Mouse (Mus musculus) hindbrain, embryonic 11.5 days (tissue): ENCODE measurements at regions not wholly inside any gene's neighbourhood (a gene's known extent, or its start where the extent isn't known, plus 50 kb on each side); places are given as distances from the start of the nearest gene placed in this dataset.

Source experiments
- ATAC-seq: fragments of 200-750 bp; cut with Nextera tagmentation; 2 replicates; pipeline ENCODE4 v1.8.0; 2017; ENCODE audit warnings: mild to moderate bottlenecking, moderate TSS enrichment, moderate library complexity; ENCODE audit not compliant: low FRiP score
- DNase-seq: peaks from one replicate; pipeline ENCODE4 v3.0.0-alpha.2; 2015; ENCODE audit warnings: low spot score
- H3K27ac ChIP-seq: fragments of 300-500 bp; sonication (generic); 2 replicates; pipeline ENCODE4 v1.5.1; 2014; ENCODE audit warnings: mild to moderate bottlenecking, low read depth, low read length
- H3K27me3 ChIP-seq: fragments of 300-500 bp; sonication (generic); 2 replicates; pipeline ENCODE4 v1.6.1; 2014; ENCODE audit warnings: mild to moderate bottlenecking, low read length, moderate library complexity, mixed read lengths; ENCODE audit not compliant: control insufficient read depth, insufficient read depth
- H3K36me3 ChIP-seq: fragments of 300-500 bp; sonication (generic); 2 replicates; pipeline ENCODE4 v1.6.1; 2014; ENCODE audit warnings: mild to moderate bottlenecking, low read length, moderate library complexity, mixed read lengths; ENCODE audit not compliant: control insufficient read depth, insufficient read depth
- H3K4me1 ChIP-seq: fragments of 300-500 bp; sonication (generic); replicated peaks from 2 replicates; pipeline ENCODE4 v1.6.1; 2014; ENCODE audit warnings: low read length, mixed read lengths; ENCODE audit not compliant: control insufficient read depth, insufficient read depth
- H3K4me2 ChIP-seq: fragments of 300-500 bp; sonication (generic); replicated peaks from 2 replicates; pipeline ENCODE4 v1.6.1; 2014; ENCODE audit warnings: mild to moderate bottlenecking, low read depth, low read length
- H3K4me3 ChIP-seq: fragments of 300-500 bp; sonication (generic); 2 replicates; pipeline ENCODE4 v1.5.1; 2014; ENCODE audit warnings: low read depth, low read length
- H3K9ac ChIP-seq: fragments of 300-500 bp; sonication (generic); 2 replicates; pipeline ENCODE4 v1.6.1; 2014; ENCODE audit warnings: low read depth, low read length
- H3K9me3 ChIP-seq: fragments of 300-500 bp; sonication (generic); 2 replicates; pipeline ENCODE4 v1.6.1; 2016; ENCODE audit warnings: low read length; ENCODE audit not compliant: control insufficient read depth
- WGBS: fragments of 180-500 bp; shearing (Covaris S2); extraction: QIAGEN DNeasy Blood & Tissue Kit; methylation state at CpG from one replicate; pipeline ENCODE4 v1.1.7; 2014; 5-methylcytosine and 5-hydroxymethylcytosine counted together

- 90% methylated on average over 2 of the region's 2 CpGs for WGBS
- H3K27ac ChIP-seq = no peak overlapping the region
- H3K9me3 ChIP-seq = no peaks in the 10 kb centered on the region
- no peaks in the 10 kb centered on the region for H3K27me3 ChIP-seq
- no peaks in the 10 kb centered on the region for H3K4me1 ChIP-seq
- no peak overlapping the region for H3K4me2 ChIP-seq
- DNase-seq = no peak
- ATAC-seq = no peak
- H3K9ac ChIP-seq = no peak overlapping the region
- H3K36me3 ChIP-seq = no peaks in the 10 kb centered on the region
- H3K4me3 ChIP-seq = no peak overlapping the region
Observed at GRCm38 (mm10) chr13:72131341-72131740, 167.8 kb upstream of the Irx1 start.

- Histone ChIP-seq H3K27me3 (no peaks in the 10 kb centered on the region), H3K36me3 (no peaks in the 10 kb centered on the region), H3K9me3 (no peaks in the 10 kb centered on the region), H3K4me2 (no peak overlapping the region), H3K27ac (no peak overlapping the region), H3K4me3 (no peak overlapping the region), H3K9ac (no peak overlapping the region), H3K4me1 (no peaks in the 10 kb centered on the region)
- DNase-seq (no peak), ATAC-seq (no peak)
- 70% methylated on average over 8 of the region's 8 CpGs for WGBS
Observed at GRCm38 (mm10) chr13:72134101-72134768, 170.7 kb upstream of the Irx1 start.

GRCm38 (mm10) chr13:72166225-72166624 is 202.7 kb upstream of the Irx1 start:
- Histone ChIP-seq H3K4me2 (no peak overlapping the region), H3K9ac (no peak overlapping the region), H3K9me3 (no peaks in the 10 kb centered on the region), H3K4me3 (no peak overlapping the region), H3K36me3 (no peaks in the 10 kb centered on the region), H3K27ac (no peak overlapping the region), H3K4me1 (no peaks in the 10 kb centered on the region), H3K27me3 (no peaks in the 10 kb centered on the region)
- no peak for DNase-seq
- WGBS = 62% methylated on average over 2 of the region's 2 CpGs
- no peak for ATAC-seq

- no peaks in the 10 kb centered on the region for H3K9me3 ChIP-seq
- H3K27me3 ChIP-seq = no peaks in the 10 kb centered on the region
- H3K4me1 ChIP-seq = no peaks in the 10 kb centered on the region
- DNase-seq (no peak), ATAC-seq (no peak)
- no peak overlapping the region for H3K9ac ChIP-seq
- H3K36me3 ChIP-seq = no peaks in the 10 kb centered on the region
- no peak overlapping the region for H3K4me3 ChIP-seq
- 82% methylated on average over 2 of the region's 2 CpGs for WGBS
- H3K27ac ChIP-seq = no peak overlapping the region
- no peak overlapping the region for H3K4me2 ChIP-seq
Observed at GRCm38 (mm10) chr13:72167434-72167833, 203.9 kb upstream of the Irx1 start.

GRCm38 (mm10) chr13:72183636-72184035 is 220.1 kb upstream of the Irx1 start:
- no peak for ATAC-seq
- H3K9ac ChIP-seq = no peak overlapping the region
- no peaks in the 10 kb centered on the region for H3K4me1 ChIP-seq
- no peaks in the 10 kb centered on the region for H3K9me3 ChIP-seq
- no peak overlapping the region for H3K4me3 ChIP-seq
- H3K27me3 ChIP-seq = no peaks in the 10 kb centered on the region
- no peak for DNase-seq
- no peaks in the 10 kb centered on the region for H3K36me3 ChIP-seq
- H3K27ac ChIP-seq = no peak overlapping the region
- H3K4me2 ChIP-seq = no peak overlapping the region
- 89% methylated on average over 3 of the region's 3 CpGs for WGBS

GRCm38 (mm10) chr13:72184116-72184845 is 220.8 kb upstream of the Irx1 start:
- 85% methylated on average over 15 of the region's 15 CpGs for WGBS
- Histone ChIP-seq H3K27ac (no peak overlapping the region), H3K4me1 (no peaks in the 10 kb centered on the region), H3K9ac (no peak overlapping the region), H3K9me3 (no peaks in the 10 kb centered on the region), H3K4me2 (no peak overlapping the region), H3K27me3 (no peaks in the 10 kb centered on the region), H3K36me3 (no peaks in the 10 kb centered on the region), H3K4me3 (no peak overlapping the region)
- DNase-seq (no peak), ATAC-seq (no peak)

GRCm38 (mm10) chr13:72184846-72185118 is 221.3 kb upstream of the Irx1 start:
- Histone ChIP-seq H3K4me3 (no peak overlapping the region), H3K36me3 (no peaks in the 10 kb centered on the region), H3K9ac (no peak overlapping the region), H3K4me1 (no peaks in the 10 kb centered on the region), H3K27me3 (no peaks in the 10 kb centered on the region), H3K27ac (no peak overlapping the region), H3K9me3 (no peaks in the 10 kb centered on the region), H3K4me2 (no peak overlapping the region)
- DNase-seq = no peak
- WGBS = 81% methylated on average over 3 of the region's 3 CpGs
- no peak for ATAC-seq

- Histone ChIP-seq H3K9ac (no peak overlapping the region), H3K4me2 (no peak overlapping the region), H3K27me3 (no peaks in the 10 kb centered on the region), H3K9me3 (no peaks in the 10 kb centered on the region), H3K27ac (no peak overlapping the region), H3K4me1 (no peaks in the 10 kb centered on the region), H3K4me3 (no peak overlapping the region), H3K36me3 (no peaks in the 10 kb centered on the region)
- ATAC-seq (no peak), DNase-seq (no peak)
- 91% methylated on average over 2 of the region's 2 CpGs for WGBS
Observed at GRCm38 (mm10) chr13:72195881-72196280, 232.4 kb upstream of the Irx1 start.

GRCm38 (mm10) chr13:72198341-72199105 is 235.0 kb upstream of the Irx1 start:
- Histone ChIP-seq H3K27me3 (no peaks in the 10 kb centered on the region), H3K9ac (no peak overlapping the region), H3K9me3 (no peaks in the 10 kb centered on the region), H3K36me3 (no peaks in the 10 kb centered on the region), H3K4me3 (no peak overlapping the region), H3K4me2 (no peak overlapping the region), H3K4me1 (no peaks in the 10 kb centered on the region), H3K27ac (no peak overlapping the region)
- no peak for DNase-seq
- 70% methylated on average over 22 of the region's 22 CpGs for WGBS
- no peak for ATAC-seq
